ENCODE assay signal across 18 mouse cellular contexts in genomic region chr3:27835786-27836185, GRCm38 (mm10).
"Had no signal": no experiment of that assay in that cellular context is flagged by ENCODE, and none has a peak within 500 bp of the region (broad histone marks: within the 10 kb centered on the region; RNA-seq: fewer than 3 reads in every experiment).

No protein-coding gene starts in this region.

- H3K36me3 ChIP-seq: heart, embryonic 13.5 days; heart, embryonic 15.5 days; hindbrain, embryonic 10.5 days; hindbrain, embryonic 12.5 days; limb, embryonic 13.5 days; limb, embryonic 15.5 days; liver, embryonic 12.5 days had no signal

- H3K9me3 ChIP-seq: heart, embryonic 15.5 days; hindbrain, embryonic 12.5 days; limb, embryonic 15.5 days; liver, embryonic 12.5 days had no signal

- H3K4me1 ChIP-seq: hindbrain, embryonic 10.5 days; hindbrain, embryonic 12.5 days; limb, embryonic 15.5 days had no signal

- H3K27me3 ChIP-seq: heart, embryonic 13.5 days; heart, embryonic 15.5 days; hindbrain, embryonic 12.5 days; limb, embryonic 13.5 days; limb, embryonic 15.5 days; liver, embryonic 12.5 days had no signal

- H3K27ac ChIP-seq: heart, embryonic 13.5 days; heart, embryonic 15.5 days; hindbrain, embryonic 10.5 days; hindbrain, embryonic 12.5 days; hindbrain, embryonic 14.5 days; layer of hippocampus, adult 2 months; left cerebral cortex, adult 2 months; limb, embryonic 13.5 days; limb, embryonic 15.5 days; liver, embryonic 12.5 days; liver, embryonic 14.5 days had no signal

- H3K4me3 ChIP-seq: heart, embryonic 13.5 days; heart, embryonic 15.5 days; hindbrain, embryonic 10.5 days; hindbrain, embryonic 12.5 days; layer of hippocampus, adult 2 months; left cerebral cortex, adult 2 months; limb, embryonic 13.5 days; limb, embryonic 15.5 days; liver, embryonic 12.5 days had no signal

- DNase-seq: gastrocnemius, postnatal 14 days; heart, postnatal 4 days; kidney, adult 18-20 months; kidney, adult 8-10 months; kidney, postnatal 10 days; kidney, postnatal 25 days; kidney, postnatal 4 days had no signal
